Mouse (Mus musculus) heart, postnatal 36 days (tissue): Measurements from ENCODE around the gene Elof1. TPM values are rescaled to one million over a fixed set of nuclear protein-coding genes. Genes with fewer than 3 reads are reported as not detected.
"Not testable (repeated sequence)": the region's sequence is repeated elsewhere in the genome, so short reads cannot be mapped to it uniquely, and the experiment has no call there.

Source experiments
- DNase-seq, 2 experiments: peaks; one replicate each; pipeline ENCODE4 v3.0.0; 2021 to 2022
- intact Hi-C: fragments of 180-260 bp; cut with DNase I; formaldehyde crosslinking; loops from one replicate; pipeline ENCODE4 v1.15.1; 2025
- total RNA-seq, 2 experiments: library from RNA; stranded (reverse); gene quantifications; 2 replicates each; pipeline ENCODE4 v1.2.3; 2021

Gene Elof1
- total RNA-seq: 10 to 100 TPM; 37.1 to 37.8 TPM

DNA sequence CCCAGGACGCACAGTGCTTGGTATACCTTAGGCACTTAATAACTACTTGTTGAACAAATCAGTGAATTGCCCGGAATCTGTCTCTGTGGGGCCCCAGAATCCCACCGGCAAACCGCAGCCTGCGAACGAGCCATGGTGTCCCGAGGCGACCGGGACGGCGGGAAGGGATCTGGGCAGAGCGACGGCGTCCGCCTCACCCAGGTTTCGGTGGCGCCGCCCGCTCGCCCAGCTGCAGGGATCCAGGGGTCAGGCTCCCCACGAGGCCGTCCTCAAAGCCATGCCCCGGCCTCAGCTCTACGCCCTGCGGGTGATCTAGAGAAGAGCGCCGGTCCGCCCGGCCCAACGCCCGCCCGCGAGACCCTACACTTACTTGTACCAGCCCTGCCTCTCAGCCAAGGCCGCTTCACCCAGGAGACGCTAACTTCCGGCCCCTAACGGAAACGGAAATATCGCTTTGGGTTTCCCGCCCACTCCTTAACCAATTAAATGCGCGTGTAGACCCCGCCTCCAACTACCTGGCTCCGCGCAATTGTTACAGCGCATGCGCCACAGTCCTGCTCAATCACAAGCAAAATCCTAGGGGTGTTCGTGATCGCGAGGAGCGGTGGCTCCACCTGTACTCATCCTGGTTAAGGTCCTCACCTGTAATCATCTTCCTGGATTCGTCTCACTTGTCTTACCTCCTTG, at the start of gene Elof1:
Elof1 (minus strand) TSS at position 433 of the 687 bp plus-strand sequence.
- intact Hi-C loops: loop anchor here (2.0 kb wide), 1 partner anchor 32 kb away; the partner anchor contains the start of gene Ecsit
- DNase-seq: peak; percentile 90

DNA sequence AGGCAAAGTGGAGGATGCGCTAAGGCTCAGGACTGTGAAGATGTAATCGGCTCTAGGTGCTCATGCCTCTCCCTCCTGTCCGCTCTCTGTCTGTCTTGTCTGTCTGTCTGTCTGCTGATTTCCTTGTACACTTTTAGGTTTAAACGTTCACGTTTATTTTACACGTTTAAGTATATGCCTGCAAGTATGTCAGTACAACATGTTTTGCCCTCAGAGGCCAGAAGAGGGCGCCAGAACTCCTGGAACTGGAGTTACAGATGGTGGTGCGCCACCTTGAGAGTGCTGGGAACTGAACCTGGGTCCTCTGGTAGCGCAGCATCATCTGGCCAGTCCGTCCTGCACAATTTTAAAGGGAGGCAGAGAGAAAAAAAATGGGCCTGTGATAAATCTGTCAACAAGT, 49.7 kb upstream of the Elof1 start:
- intact Hi-C loops: no loop called here
- no peak for DNase-seq

DNA sequence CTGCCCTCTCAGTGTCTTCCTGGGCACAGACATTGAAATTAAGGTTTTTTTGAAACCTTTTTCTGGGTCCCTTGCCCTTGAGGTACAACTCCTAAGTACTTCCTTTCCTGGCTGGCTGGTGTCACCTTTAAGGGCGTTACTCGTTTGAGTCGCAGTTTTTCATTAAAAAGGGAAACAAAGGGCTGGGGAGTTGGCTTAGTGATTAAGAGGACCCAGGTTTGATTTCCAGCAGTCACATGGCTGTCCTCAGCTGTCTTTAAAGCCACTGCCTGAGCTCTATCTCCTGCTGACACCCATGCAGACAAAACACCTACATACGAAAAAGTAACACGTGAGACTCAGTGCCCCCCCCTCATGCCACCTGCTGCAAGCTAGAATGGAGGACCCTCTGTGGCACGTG, 49.0 kb upstream of the Elof1 start:
- intact Hi-C loops: no loop called here

DNA sequence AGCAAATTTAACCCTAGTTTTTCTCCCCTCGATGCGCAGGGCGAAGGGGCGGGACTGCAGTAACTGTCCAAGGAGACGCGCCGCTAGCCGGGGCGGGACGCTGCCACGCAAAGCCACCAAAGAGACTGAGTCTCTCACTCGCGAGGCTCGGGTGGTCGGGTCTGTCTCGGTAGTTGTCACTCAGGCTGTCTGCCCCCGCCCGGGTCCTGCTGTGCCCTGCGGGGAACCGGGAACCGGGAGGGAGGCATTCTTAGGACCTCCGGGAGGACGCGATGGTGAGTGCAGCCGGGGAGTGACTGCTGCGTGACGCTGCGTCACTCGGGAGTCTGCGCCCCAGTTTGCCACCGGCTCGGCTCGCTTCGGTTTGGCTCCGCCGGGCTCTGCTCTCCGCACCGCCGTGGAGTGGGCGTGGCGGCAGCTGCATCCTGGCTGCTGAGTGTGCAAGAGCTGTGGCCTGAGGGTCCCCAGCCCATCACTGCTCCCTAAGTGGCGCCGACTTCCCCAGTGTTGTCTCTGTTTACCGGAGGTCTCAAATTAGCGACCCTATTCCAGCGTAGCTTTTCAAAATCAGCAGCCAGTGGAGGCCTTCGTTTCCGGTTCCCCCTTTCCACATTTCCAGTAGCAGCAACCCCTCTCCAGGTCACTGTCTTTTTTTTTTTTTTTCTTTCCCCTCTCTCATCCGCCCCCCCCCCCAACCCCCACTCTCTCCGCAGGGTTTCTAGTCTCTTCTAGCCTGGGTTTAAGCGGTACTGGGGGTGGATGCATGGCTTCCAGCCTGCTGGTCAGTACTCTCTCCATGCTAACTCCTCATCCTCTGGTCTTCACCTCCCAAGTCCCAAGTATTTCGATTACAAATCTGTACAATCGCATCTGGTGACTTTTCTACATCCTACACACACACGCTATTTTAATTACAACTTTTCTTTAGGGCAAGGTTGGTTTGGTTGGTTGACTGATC, 48.0 kb upstream of the Elof1 start:
- DNase-seq: peak; percentile 17 to 25
- intact Hi-C loops: no loop called here

More for the DNA sequence above, 49.0 kb upstream of the Elof1 start:
- DNase-seq: no peak

DNA sequence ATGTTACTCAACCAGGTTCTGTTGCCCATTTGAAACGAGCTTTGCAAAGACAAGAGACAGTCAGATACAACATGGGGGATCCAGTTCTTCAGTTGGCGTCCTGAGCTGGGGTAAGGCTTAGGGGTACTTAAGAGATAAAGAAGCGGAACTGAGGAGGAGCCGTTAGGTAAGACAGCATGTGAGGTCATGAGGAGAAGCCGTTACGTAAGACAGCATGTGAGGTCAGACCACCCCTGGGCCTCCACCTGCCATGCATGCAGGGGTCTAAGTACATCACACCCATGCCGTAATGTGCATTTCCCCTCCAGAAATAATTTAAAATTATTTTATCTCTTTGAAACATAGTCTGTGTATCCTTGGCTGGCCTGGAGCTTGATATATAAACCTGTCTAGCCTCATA, 45.9 kb upstream of the Elof1 start:
- intact Hi-C loops: no loop called here
- no peak for DNase-seq

DNA sequence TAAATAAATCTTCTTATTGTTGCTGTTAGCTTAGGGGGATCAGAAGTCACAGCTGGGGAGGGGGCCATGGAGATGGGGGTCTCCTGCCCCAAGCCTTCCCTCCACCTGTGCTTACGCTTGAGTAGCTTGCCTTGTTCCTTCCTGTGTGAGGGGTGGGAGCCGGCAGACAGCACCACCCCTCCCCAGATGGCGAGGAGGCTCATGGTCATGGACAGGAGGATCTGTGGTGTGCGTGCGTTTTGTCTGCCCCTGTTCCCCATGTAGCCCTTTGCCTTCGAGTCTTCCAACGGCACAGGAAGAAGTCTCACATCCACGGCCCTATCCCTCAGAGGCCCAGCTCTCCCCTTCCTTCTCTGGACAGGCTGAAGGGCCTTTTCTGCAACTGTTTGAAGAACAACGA, 45.3 kb upstream of the Elof1 start:
- intact Hi-C loops: no loop called here
- no peak for DNase-seq

DNA sequence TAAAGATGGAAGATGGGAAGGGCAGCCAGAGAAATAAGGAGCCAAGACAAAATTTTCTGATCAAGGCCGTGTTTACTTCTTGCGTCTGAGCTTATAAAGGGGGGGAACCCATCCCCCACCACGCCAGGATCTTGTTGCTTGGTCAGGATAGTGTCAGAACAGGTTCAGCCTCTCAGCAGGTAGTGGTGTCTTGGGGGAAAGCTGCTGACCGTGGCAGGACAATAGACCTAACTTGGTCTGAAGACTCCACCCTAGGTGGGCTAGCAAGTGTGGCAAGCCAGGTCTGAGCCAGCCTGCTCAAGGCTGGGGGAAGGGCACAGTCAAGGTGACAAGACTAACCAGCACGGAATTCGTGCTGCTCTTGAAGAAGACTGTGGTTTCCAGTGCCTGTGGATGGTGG, 44.3 kb upstream of the Elof1 start:
- no peak for DNase-seq
- intact Hi-C loops: no loop called here

DNA sequence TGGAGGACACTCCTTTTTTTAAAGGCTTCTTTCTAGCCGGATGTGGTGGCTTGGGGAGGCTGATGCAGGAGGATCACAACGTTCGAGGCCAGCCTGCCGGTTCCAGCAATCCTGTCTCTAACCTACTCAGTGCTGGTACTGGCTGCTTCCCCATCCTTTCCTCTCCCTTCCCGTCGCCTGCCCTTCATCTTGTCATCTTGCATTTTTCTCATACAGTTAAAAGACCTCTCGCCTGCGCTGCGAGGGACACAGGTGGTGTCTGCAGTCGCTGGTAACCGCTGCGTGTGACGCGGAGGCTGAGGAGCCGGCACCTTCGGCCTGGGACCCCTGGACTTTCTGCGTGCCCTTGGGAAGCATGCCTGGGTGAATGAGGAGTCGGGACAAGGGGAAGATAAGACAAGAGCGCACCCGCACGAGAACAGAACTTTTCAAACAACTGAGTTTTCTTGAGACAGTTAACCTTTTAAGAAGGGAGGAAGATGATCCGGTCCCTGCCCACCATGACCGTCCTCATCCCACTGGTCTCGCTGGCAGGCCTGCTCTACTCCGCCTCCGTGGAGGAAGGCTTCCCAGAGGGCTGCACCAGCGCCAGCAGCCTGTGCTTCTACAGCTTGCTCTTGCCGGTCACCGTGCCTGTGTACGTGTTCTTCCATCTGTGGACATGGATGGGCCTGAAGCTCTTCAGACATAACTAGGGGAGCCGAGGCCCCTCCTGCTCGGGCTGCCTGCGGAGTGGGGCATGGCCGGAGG, 40.7 kb upstream of the Elof1 start:
- DNase-seq: no peak

DNA sequence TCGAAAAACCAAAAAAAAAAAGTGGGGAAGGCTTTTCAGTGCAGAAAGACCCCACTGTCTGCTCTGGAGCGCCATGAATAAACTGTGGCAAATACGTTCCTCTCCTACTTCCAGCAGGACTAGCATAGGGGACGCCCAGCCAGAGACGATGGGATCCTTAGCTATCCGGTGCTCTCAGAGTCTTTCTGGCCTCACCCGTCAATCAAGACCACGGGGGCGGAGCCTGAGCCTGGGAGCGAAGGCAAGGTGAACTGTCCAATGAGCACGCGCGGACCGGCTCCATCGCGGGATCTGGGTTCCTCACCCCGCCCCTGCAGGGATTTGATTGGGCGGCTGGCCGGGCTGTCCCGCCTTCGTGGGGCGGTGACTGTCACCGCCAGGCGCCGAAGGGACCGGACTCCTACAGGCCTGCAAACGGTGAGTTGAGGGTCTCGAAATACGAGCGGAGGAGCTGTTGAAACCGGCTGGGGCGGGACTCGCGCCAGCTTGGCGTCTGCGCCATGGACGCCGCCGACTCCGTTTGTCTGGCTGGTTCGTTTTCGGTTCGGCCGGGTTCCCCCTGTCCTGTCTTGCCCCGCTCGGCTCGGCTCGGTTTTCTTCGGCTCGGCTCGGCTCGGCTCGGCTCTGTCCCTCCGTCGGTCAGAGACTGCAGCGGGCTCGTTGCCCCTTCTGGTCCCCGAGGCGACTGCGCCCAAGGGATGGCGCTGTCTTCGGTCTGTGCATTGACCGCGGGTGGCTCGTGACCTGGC, 39.7 kb upstream of the Elof1 start, which contains the start of gene Pigyl:
Pigyl (plus strand) TSS at position 350 of the 749 bp plus-strand sequence.
- DNase-seq: peak; percentile 99
- intact Hi-C loops: loop anchor here (2.0 to 5.0 kb wide), 3 partner anchors 68 to 252 kb away; partner anchors contain the start of gene Zfp809

More for the DNA sequence above, 40.7 kb upstream of the Elof1 start:
- intact Hi-C loops: loop anchor here (2.0 to 5.0 kb wide), 3 partner anchors 67 to 251 kb away; partner anchors contain the start of gene Zfp809

DNA sequence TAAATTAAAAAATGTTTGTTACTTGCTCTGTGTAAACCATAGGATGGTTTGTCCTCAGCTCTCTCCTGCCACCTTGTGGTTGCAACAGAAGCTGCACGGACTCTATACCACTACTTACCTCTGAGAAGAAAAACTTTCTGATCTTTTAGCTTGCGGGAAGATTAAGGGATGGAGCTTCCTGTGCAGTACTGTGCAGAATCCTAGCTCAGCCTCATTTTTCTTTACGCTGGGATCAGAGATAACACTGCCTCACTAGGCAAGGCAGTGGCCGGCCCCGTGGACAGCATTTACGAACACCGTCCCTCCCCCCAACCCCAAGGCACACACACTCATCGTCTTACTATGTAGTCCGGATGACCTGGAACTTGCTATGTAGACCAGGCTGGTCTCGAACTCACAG, 38.6 kb upstream of the Elof1 start:
- intact Hi-C loops: loop anchor here (2.0 to 5.0 kb wide), 3 partner anchors 69 to 253 kb away; partner anchors contain the start of gene Zfp809
- peak; percentile 67 to 76 for DNase-seq

DNA sequence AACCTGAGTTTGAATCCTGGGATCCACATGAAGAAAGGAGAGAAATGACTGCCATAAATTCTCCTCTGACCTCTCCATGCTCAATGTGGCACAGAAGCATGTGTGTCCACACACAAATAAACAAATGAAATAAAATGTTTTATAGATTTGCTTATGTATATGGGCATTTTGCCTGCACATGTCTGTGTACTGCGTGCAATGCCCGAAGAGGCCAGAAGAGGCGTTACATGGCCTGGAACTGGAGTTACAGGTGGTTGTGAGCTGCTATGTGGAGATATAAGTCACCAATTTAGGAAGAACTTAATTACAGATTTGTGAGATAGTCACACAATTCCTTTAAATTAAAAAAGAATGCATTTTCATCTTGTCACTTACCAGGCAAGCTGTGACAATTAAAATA, 36.8 kb upstream of the Elof1 start:
- intact Hi-C loops: no loop called here
- DNase-seq: no peak

DNA sequence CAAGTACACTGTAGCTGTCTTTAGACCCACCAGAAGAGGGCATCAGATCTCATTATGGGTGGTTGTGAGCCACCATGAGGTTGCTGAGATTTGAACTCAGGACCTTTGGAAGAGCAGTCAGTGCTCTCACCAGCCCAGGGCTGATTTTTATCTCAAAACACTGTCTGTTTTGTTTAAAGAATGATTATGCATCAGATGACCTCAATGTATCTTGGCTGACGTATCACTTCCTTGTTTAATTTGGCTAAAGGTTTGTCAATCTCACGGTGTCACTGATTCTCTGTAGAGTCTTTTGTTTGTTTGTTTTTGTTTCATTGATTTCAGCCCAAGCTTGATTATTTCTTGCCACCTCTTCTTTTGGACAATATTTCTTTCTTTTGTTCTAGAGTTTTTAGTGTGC, 34.0 kb upstream of the Elof1 start:
- intact Hi-C loops: no loop called here
- DNase-seq: no peak

DNA sequence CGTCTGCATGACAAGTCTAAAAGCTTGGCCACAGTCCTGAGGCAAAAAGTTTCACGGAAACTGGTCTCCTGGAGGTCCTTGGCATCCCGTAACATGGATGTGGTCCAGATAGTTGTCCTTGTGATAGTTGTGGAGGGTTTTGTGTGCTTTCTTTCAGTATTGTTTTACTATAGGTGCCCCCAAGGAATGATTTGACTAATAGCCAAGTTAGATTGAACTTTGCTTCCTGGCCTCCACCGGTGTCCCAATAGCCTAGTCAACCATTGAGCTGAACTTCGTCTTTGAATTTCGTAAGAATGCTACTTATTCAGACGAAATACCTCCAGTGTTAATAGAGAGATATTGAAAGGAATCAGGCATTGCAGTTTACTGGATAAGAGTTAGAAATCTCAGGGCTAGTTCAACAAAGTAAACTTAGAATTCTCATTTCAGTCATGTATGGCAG, 33.3 kb upstream of the Elof1 start:
- DNase-seq, intact Hi-C loops: not testable (repeated sequence)

DNA sequence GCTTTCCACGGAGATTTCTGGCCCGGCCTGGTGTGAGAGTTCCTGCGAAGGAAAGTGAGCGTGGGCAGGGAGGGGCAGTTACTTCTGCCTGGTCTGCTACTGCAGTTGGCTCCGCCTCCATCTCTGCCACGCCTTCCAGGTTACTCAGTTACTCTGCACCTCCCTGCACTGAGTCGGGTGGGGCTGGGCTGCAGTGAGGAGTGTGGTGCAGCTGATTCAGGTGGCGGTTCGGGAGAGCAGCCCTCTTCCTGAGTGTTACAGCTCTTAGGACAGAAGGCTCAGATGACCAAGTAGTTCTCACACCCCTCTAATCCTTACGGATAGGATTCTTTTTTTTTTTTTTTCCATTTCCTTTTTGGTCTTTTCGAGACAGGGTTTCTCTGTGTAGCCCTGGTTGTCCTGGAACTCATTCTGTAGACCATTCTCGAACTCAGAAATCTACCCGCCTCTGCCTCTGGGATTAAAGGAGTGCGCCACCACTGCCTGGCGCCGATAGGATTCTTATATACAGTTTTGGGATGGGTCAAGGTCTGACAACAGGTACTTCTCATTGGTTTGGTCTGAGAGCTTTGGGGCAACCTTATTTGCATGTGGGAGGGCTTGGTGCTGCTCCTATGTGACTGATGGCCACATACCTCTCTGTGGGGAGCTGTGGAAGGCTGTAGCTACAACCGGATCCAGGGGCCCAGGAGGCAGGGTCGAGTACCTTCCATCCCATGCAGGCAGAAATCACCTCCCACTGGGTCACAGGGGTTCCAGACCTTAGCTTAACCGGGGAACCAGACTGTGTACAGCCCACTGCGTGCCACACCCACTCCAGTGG, 32.7 kb upstream of the Elof1 start:
- no peak for DNase-seq
- intact Hi-C loops: loop anchor here (10.0 kb wide), 1 partner anchor 545 kb away; no protein-coding TSS in a partner anchor

DNA sequence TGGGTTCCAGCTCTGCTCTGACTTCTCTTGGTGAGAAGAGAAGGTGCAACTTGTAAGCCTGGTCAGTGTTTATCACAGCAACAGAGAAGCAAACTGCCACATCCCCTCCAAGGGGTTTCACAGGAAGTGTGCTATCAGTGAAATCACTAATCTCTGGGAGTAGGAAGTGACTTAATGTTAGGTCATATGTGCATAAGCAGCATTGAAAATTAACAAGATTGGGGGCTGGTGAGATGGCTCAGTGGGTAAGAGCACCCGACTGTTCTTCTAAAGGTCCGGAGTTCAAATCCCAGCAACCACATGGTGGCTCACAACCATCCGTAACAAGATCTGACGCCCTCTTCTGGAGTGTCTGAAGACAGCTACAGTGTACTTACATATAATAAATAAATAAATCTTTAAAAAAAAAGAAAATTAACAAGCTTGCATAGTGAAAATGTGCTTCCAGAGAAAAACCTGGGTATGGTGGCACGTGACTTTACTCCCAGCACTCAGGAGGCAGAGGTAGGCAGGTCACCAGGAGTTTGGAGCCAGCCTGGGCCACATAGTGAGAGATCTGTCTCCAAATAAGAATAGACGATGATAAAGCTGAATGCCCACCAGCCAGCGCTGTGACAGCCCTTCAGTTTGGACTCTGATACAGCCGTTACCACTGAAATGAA, 27.5 kb upstream of the Elof1 start:
- DNase-seq: no peak
- intact Hi-C loops: loop anchor here (10.0 kb wide), 1 partner anchor 540 kb away; no protein-coding TSS in a partner anchor

DNA sequence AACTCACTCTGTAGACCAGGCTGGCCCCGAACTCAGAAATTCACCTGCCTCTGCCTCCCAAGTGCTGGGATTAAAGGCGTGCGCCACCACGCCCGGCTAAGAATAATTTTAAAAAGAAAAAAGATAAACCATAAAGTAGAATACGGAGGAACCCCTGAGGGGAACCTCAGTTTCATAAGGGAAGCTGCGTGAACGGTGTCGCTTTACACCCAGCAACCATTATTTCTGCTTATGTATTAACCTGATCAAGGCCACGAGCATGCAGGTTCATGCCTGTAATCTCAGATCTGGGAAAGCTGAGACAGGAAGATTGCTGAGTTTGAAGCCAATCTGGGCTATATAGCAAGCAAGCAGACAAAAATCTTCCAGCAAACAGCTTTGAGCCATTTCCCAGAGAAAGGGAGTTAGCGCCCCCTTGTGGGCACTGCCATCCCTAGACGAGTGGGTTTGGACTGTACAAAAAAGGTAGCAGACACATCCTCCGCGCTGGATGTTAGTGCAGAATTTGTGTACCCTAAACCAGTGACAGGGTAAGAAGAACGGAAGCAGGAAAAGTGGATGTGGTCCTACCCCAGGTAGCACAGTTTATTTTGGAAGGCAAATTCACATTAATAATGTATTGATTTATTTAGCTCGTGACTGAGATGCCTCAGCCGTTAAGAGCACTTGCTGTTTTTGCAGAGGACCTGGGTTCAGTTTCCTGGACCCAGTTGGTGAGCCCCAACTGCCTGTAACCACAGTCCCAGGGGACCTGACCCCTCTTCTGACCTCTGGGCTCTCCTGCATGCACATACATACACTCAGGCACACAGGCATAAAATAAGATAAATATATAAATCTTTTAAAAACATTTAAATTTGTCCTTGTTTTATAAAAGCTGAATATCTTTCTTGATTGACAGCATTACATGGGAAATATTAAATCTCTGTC, 26.4 kb upstream of the Elof1 start:
- intact Hi-C loops: loop anchor here (1.0 to 10.0 kb wide), 4 partner anchors 45 to 539 kb away; partner anchors contain the start of gene Cnn1
- peak; percentile 85 to 91 for DNase-seq

DNA sequence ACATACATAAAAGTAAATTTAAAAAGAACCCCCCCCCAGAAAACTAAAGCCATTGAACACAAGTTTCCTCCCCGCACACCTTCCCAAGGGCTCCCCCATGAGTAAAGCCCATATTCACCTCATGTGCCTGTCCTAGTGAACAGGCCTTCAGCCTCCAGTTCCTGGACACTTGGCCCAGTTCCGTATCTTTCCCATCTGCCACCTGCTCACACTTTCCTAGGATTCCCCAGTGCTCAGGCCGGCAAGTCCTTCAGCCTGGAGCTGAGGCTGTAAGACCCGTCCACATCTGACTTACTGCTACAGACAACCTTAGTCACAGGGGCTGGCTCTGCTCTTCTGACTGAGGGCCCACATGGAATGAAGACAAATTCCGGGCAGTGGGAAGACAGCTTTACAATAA, 22.8 kb upstream of the Elof1 start:
- no peak for DNase-seq
- intact Hi-C loops: loop anchor here (10.0 kb wide), 1 partner anchor 535 kb away; no protein-coding TSS in a partner anchor
